Mouse (Mus musculus): ENCODE results near the gene Rex1bd. TPM values are rescaled to one million over a fixed set of nuclear protein-coding genes. Genes with fewer than 3 reads are reported as not detected.

The Rex1bd gene
- polyA plus RNA-seq, 1 experiment: 206 TPM

DNA sequence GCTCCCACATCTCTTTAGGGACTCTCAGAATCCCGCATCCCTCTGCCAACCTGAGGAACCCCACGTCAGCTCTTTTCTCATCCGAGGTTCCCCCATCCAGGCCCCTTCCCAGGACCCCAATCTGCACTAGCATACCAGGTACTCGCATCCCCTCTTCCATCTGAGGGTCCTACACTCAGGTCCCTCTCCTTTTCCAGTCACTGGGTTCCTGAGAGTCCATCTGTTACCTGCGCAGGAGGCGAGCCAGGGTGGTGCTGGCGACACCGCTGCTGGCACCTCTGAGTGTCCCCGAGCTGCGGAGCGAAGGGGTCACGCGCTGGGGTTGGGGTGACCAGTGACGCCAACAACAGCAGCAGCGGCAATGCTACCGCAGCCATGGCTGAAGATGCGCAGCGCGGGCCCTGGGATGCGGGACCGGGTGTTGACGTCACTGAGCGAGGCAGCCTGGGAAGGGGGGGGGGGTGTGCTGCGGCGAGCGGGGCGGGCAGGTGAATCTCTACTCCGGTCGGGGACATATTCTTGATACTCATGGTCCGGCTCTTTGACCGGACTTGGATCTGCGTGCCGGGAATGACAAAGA, 19.5 kb downstream of the Rex1bd start, which contains the start of gene Tmem59l:
Gene Tmem59l (minus strand): TSS at position 418 of the 580 bp plus-strand sequence.
- H3K27ac ChIP-seq (ENCODE audit: insufficient read depth, low read length): peak within 1 kb of the TSS; percentile 91
- H3K4me3 ChIP-seq (ENCODE audit: insufficient read depth, low read length): peak within 1 kb of the TSS; percentile 93
- H3K4me1 ChIP-seq (ENCODE audit: control insufficient read depth, insufficient read depth, low read length): peaks cover 5% of the 10 kb centered on the region
- no peak for TF ChIP-seq CTCF (IDR thresholded peaks at IDR 0.05; ENCODE audit: extremely low read depth, insufficient read depth, low read length)
- TF ChIP-seq POLR2A (IDR thresholded peaks at IDR 0.05; ENCODE audit: extremely low read depth, insufficient read depth, low read length): peak; percentile 84

GRCm38 (mm10) chr8:70486191-70486681, 20.3 kb downstream of the Rex1bd start:
- Histone ChIP-seq H3K27ac (ENCODE audit: insufficient read depth, low read length) (no peak overlapping the region), H3K4me1 (ENCODE audit: control insufficient read depth, insufficient read depth, low read length) (peaks cover 9% of the 10 kb centered on the region), H3K4me3 (ENCODE audit: insufficient read depth, low read length) (peak overlapping the region; percentile 93)
- TF ChIP-seq POLR2A (IDR thresholded peaks at IDR 0.05; ENCODE audit: extremely low read depth, insufficient read depth, low read length) (no peak), CTCF (IDR thresholded peaks at IDR 0.05; ENCODE audit: extremely low read depth, insufficient read depth, low read length) (no peak)

GRCm38 (mm10) chr8:70482943-70483342, 23.6 kb downstream of the Rex1bd start:
- H3K4me1 ChIP-seq (ENCODE audit: control insufficient read depth, insufficient read depth, low read length): peaks cover 9% of the 10 kb centered on the region
- no peak for TF ChIP-seq POLR2A (IDR thresholded peaks at IDR 0.05; ENCODE audit: extremely low read depth, insufficient read depth, low read length)
- TF ChIP-seq CTCF (IDR thresholded peaks at IDR 0.05; ENCODE audit: extremely low read depth, insufficient read depth, low read length): no peak
- H3K27ac ChIP-seq (ENCODE audit: insufficient read depth, low read length): no peak overlapping the region
- no peak overlapping the region for H3K4me3 ChIP-seq (ENCODE audit: insufficient read depth, low read length)

DNA sequence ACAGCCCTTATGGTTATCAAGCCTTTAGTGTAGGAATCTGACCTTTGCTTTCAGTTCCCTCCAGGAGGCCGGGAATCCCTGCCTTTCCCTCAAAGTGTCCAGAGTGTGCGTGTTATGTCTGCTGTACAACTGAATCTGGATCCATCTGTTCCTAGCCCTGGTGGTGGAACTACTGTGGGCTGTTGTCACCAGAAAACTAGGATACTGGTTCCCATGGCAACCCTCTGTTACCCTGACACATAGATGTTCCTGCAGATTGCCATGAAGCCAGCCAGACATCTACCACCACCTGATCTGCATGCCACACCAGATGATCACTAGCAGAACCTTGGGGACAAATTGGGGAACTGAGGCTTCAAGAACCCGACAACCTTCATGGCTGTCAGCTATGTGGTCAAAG, 24.6 kb downstream of the Rex1bd start:
- Histone ChIP-seq H3K4me3 (ENCODE audit: insufficient read depth, low read length) (no peak overlapping the region), H3K27ac (ENCODE audit: insufficient read depth, low read length) (no peak overlapping the region), H3K4me1 (ENCODE audit: control insufficient read depth, insufficient read depth, low read length) (peaks cover 8% of the 10 kb centered on the region)
- no peak for TF ChIP-seq CTCF (IDR thresholded peaks at IDR 0.05; ENCODE audit: extremely low read depth, insufficient read depth, low read length)
- no peak for TF ChIP-seq POLR2A (IDR thresholded peaks at IDR 0.05; ENCODE audit: extremely low read depth, insufficient read depth, low read length)

GRCm38 (mm10) chr8:70477269-70477982, 29.1 kb downstream of the Rex1bd start:
- H3K27ac ChIP-seq (ENCODE audit: insufficient read depth, low read length): no peak overlapping the region
- H3K4me1 ChIP-seq (ENCODE audit: control insufficient read depth, insufficient read depth, low read length): peaks cover 6% of the 10 kb centered on the region
- peak overlapping the region; percentile 72 for H3K4me3 ChIP-seq (ENCODE audit: insufficient read depth, low read length)
- TF ChIP-seq CTCF (IDR thresholded peaks at IDR 0.05; ENCODE audit: extremely low read depth, insufficient read depth, low read length) (no peak), POLR2A (IDR thresholded peaks at IDR 0.05; ENCODE audit: extremely low read depth, insufficient read depth, low read length) (no peak)

DNA sequence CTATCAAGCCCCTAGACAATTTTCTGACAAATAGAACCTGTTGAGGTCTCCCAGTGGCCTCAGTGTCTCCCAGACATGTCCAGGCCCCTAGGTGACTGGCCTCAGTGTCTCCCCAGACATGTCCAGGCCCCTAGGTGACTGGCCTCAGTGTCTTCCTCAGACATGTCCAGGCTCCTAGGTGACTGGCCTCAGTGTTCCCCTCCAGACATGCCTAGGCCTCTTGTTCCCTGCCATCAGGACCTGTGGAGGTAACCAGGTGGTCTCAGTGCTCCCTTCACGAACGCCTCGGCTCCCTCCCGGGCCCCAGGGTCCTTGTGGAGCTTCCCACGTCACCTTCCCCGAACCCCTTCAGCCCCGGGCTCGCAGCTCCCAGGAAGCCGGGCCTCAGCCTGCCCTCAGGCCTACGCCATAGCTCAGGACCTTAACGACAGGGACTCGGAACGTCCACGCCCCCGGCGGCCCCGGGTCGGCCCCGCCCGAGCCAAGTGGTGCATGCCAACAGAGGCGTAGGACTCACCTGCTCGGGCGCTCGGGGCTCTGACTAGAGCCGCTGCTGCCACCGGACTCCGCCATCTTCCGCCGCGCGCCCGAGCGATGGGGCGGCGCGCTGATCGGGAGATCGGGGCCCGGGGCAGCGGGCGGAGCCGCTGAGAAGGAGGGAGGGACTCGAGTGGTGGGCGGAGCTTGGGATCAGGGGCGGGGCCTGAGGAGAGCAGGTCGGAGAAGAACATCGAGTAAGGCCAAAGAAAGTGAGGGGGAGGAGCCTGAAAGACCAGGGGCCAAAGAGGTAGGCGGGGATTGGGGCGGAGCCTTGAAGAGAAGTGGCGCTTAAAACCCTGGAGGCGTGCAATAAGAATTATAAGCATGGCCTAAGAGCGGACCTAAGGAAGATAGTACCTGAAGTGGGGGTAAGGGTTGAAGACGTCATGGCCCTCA, 30.0 kb downstream of the Rex1bd start, which contains the start of gene Klhl26:
Gene Klhl26 (minus strand): TSS at position 636 of the 936 bp plus-strand sequence.
- H3K4me3 ChIP-seq (ENCODE audit: insufficient read depth, low read length): peak within 1 kb of the TSS; percentile 72
- H3K4me1 ChIP-seq (ENCODE audit: control insufficient read depth, insufficient read depth, low read length): peaks cover 2% of the 10 kb centered on the region
- TF ChIP-seq CTCF (IDR thresholded peaks at IDR 0.05; ENCODE audit: extremely low read depth, insufficient read depth, low read length): no peak
- no peak for TF ChIP-seq POLR2A (IDR thresholded peaks at IDR 0.05; ENCODE audit: extremely low read depth, insufficient read depth, low read length)
- H3K27ac ChIP-seq (ENCODE audit: insufficient read depth, low read length): no peak within 1 kb of the TSS

DNA sequence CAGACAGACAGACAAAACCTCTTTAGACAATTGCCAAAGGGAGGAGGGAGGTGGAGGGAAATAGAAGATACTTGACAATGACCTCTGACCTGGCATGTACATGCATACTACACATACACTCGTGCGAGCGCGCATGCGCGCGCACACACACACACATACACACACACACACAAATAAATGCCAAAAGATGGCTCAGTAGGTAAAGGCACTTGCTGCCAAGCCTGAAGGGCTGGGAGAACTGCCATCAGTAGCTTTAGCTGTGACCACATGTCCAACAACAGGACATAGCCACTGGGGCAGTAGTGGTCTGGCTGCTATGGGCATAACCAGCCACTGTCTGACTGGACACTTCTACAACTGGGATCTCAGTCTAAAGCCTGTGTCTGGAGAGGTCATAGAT, 34.7 kb downstream of the Rex1bd start:
- Histone ChIP-seq H3K27ac (ENCODE audit: insufficient read depth, low read length) (no peak overlapping the region), H3K4me3 (ENCODE audit: insufficient read depth, low read length) (no peak overlapping the region), H3K4me1 (ENCODE audit: control insufficient read depth, insufficient read depth, low read length) (peaks cover 10% of the 10 kb centered on the region)
- no peak for TF ChIP-seq CTCF (IDR thresholded peaks at IDR 0.05; ENCODE audit: extremely low read depth, insufficient read depth, low read length)
- TF ChIP-seq POLR2A (IDR thresholded peaks at IDR 0.05; ENCODE audit: extremely low read depth, insufficient read depth, low read length): no peak

- TF ChIP-seq CTCF (IDR thresholded peaks at IDR 0.05; ENCODE audit: extremely low read depth, insufficient read depth, low read length): no peak
- no peak for TF ChIP-seq POLR2A (IDR thresholded peaks at IDR 0.05; ENCODE audit: extremely low read depth, insufficient read depth, low read length)
- Histone ChIP-seq H3K4me3 (ENCODE audit: insufficient read depth, low read length) (no peak overlapping the region), H3K4me1 (ENCODE audit: control insufficient read depth, insufficient read depth, low read length) (peaks cover 10% of the 10 kb centered on the region), H3K27ac (ENCODE audit: insufficient read depth, low read length) (no peak overlapping the region; the same call in 1 of the 2 replicates)
Observed at GRCm38 (mm10) chr8:70469938-70470337, 36.6 kb downstream of the Rex1bd start.
